Mouse (Mus musculus) limb, embryonic 12.5 days (tissue): ENCODE data around the gene Ica1. TPM values are rescaled to one million over a fixed set of nuclear protein-coding genes. Genes with fewer than 3 reads are reported as not detected.

Source experiments
- ATAC-seq: fragments of 200-750 bp; cut with Nextera tagmentation; 2 replicates; pipeline ENCODE4 v1.8.0; 2017; ENCODE audit warnings: low read depth, moderate TSS enrichment; ENCODE audit not compliant: insufficient number of reproducible peaks, insufficient read depth, low FRiP score, low TSS enrichment
- H3K27ac ChIP-seq: fragments of 300-500 bp; sonication (generic); 2 replicates; pipeline ENCODE4 v1.5.1; 2016; ENCODE audit warnings: mild to moderate bottlenecking, moderate library complexity
- H3K27me3 ChIP-seq: fragments of 300-500 bp; sonication (generic); 2 replicates; pipeline ENCODE4 v1.6.1; 2016; ENCODE audit warnings: mild to moderate bottlenecking, moderate library complexity
- H3K36me3 ChIP-seq: fragments of 300-500 bp; sonication (generic); 2 replicates; pipeline ENCODE4 v1.6.1; 2016; ENCODE audit warnings: mild to moderate bottlenecking, moderate library complexity
- H3K4me1 ChIP-seq: fragments of 300-500 bp; sonication (generic); replicated peaks from 2 replicates; pipeline ENCODE4 v1.6.1; 2016
- H3K4me2 ChIP-seq: fragments of 300-500 bp; sonication (generic); 2 replicates; pipeline ENCODE4 v1.6.1; 2016; ENCODE audit warnings: mild to moderate bottlenecking, moderate library complexity
- H3K4me3 ChIP-seq: fragments of 300-500 bp; sonication (generic); replicated peaks from 2 replicates; pipeline ENCODE4 v1.5.1; 2016; ENCODE audit warnings: mild to moderate bottlenecking
- H3K9ac ChIP-seq: fragments of 300-500 bp; sonication (generic); replicated peaks from 2 replicates; pipeline ENCODE4 v1.6.1; 2016; ENCODE audit warnings: mild to moderate bottlenecking, moderate library complexity
- H3K9me3 ChIP-seq: fragments of 300-500 bp; sonication (generic); 2 replicates; pipeline ENCODE4 v1.6.1; 2016; ENCODE audit warnings: mild to moderate bottlenecking, moderate library complexity
- WGBS: fragments of 180-500 bp; shearing (Covaris S2); methylation state at CpG from one replicate; pipeline ENCODE4 v1.1.7; 2016; 5-methylcytosine and 5-hydroxymethylcytosine counted together
- polyA plus RNA-seq: library from polyadenylated mRNA; unstranded; fragments of >200 nt; fragmentation: Nextera tagmentation; extraction: Ambion mirVana; gene quantifications from 2 replicates; pipeline ENCODE4 v1.2.1, GENCODE M21; 2016

Ica1 gene
- polyA plus RNA-seq, 1 experiment from 2014 or later = 18.8 TPM

GRCm38 (mm10) chr6:8639526-8639925 lies 138.8 kb downstream of the Ica1 start:
- Histone ChIP-seq H3K4me3 (no peak overlapping the region), H3K9me3 (no peaks in the 10 kb centered on the region), H3K4me1 (peaks cover 10% of the 10 kb centered on the region), H3K9ac (no peak overlapping the region), H3K27ac (no peak overlapping the region), H3K4me2 (no peak overlapping the region), H3K36me3 (no peaks in the 10 kb centered on the region), H3K27me3 (no peaks in the 10 kb centered on the region)
- no peak for ATAC-seq
- 81% methylated on average over 2 of the region's 2 CpGs for WGBS

- 86% methylated on average over 4 of the region's 4 CpGs for WGBS
- ATAC-seq = no peak
- Histone ChIP-seq H3K4me2 (no peak overlapping the region), H3K27me3 (no peaks in the 10 kb centered on the region), H3K4me1 (peaks cover 14% of the 10 kb centered on the region), H3K36me3 (no peaks in the 10 kb centered on the region), H3K4me3 (no peak overlapping the region), H3K9me3 (no peaks in the 10 kb centered on the region), H3K9ac (no peak overlapping the region), H3K27ac (no peak overlapping the region)
Measured at GRCm38 (mm10) chr6:8638899-8639298, 139.4 kb downstream of the Ica1 start.

GRCm38 (mm10) chr6:8638122-8638521 lies 140.2 kb downstream of the Ica1 start:
- H3K4me2 ChIP-seq = no peak overlapping the region
- no peaks in the 10 kb centered on the region for H3K27me3 ChIP-seq
- no peaks in the 10 kb centered on the region for H3K9me3 ChIP-seq
- no peaks in the 10 kb centered on the region for H3K36me3 ChIP-seq
- H3K27ac ChIP-seq = no peak overlapping the region
- WGBS = 93% methylated on average over 4 of the region's 4 CpGs
- peaks cover 14% of the 10 kb centered on the region for H3K4me1 ChIP-seq
- no peak overlapping the region for H3K9ac ChIP-seq
- no peak for ATAC-seq
- H3K4me3 ChIP-seq = no peak overlapping the region

- ATAC-seq = no peak
- peaks cover 7% of the 10 kb centered on the region; the same call in 1 of the 2 replicates for H3K4me1 ChIP-seq
- 94% methylated on average over 4 of the region's 4 CpGs for WGBS
Measured at GRCm38 (mm10) chr6:8632701-8633100, 145.6 kb downstream of the Ica1 start.

GRCm38 (mm10) chr6:8631986-8632632 lies 146.2 kb downstream of the Ica1 start:
- peaks cover 7% of the 10 kb centered on the region; the same call in 1 of the 2 replicates for H3K4me1 ChIP-seq
- H3K27ac ChIP-seq = no peak overlapping the region
- no peak for ATAC-seq
- no peaks in the 10 kb centered on the region for H3K9me3 ChIP-seq
- H3K4me3 ChIP-seq = no peak overlapping the region
- no peaks in the 10 kb centered on the region for H3K36me3 ChIP-seq
- WGBS = 41% methylated on average over 5 of the region's 5 CpGs
- no peak overlapping the region for H3K4me2 ChIP-seq
- H3K9ac ChIP-seq = no peak overlapping the region
- H3K27me3 ChIP-seq = no peaks in the 10 kb centered on the region

More at GRCm38 (mm10) chr6:8632701-8633100, 145.6 kb downstream of the Ica1 start:
- no peak overlapping the region for H3K4me3 ChIP-seq
- H3K36me3 ChIP-seq = no peaks in the 10 kb centered on the region
- no peak overlapping the region for H3K9ac ChIP-seq
- H3K4me2 ChIP-seq = no peak overlapping the region
- H3K27ac ChIP-seq = no peak overlapping the region
- H3K27me3 ChIP-seq = no peaks in the 10 kb centered on the region
- H3K9me3 ChIP-seq = no peaks in the 10 kb centered on the region

- no peaks in the 10 kb centered on the region for H3K36me3 ChIP-seq
- no peaks in the 10 kb centered on the region for H3K9me3 ChIP-seq
- H3K27me3 ChIP-seq = no peaks in the 10 kb centered on the region
- H3K4me3 ChIP-seq = no peak overlapping the region
- H3K9ac ChIP-seq = no peak overlapping the region
- peaks cover 7% of the 10 kb centered on the region; the same call in 1 of the 2 replicates for H3K4me1 ChIP-seq
- H3K27ac ChIP-seq = no peak overlapping the region
- no peak overlapping the region for H3K4me2 ChIP-seq
- WGBS = 81% methylated on average over 8 of the region's 8 CpGs
- no peak for ATAC-seq
Measured at GRCm38 (mm10) chr6:8631362-8631761, 146.9 kb downstream of the Ica1 start.

GRCm38 (mm10) chr6:8630531-8630930 lies 147.8 kb downstream of the Ica1 start:
- no peak overlapping the region for H3K4me2 ChIP-seq
- ATAC-seq = no peak
- H3K9me3 ChIP-seq = no peaks in the 10 kb centered on the region
- H3K27me3 ChIP-seq = no peaks in the 10 kb centered on the region
- H3K27ac ChIP-seq = no peak overlapping the region
- 87% methylated on average over 7 of the region's 7 CpGs for WGBS
- no peaks in the 10 kb centered on the region for H3K36me3 ChIP-seq
- no peak overlapping the region for H3K9ac ChIP-seq
- H3K4me3 ChIP-seq = no peak overlapping the region
- H3K4me1 ChIP-seq = peaks cover 7% of the 10 kb centered on the region; the same call in 1 of the 2 replicates

- H3K4me1 ChIP-seq = peaks cover 3% of the 10 kb centered on the region; the same call in 1 of the 2 replicates
- H3K9ac ChIP-seq = no peak overlapping the region
- no peaks in the 10 kb centered on the region for H3K36me3 ChIP-seq
- H3K27ac ChIP-seq = no peak overlapping the region
- H3K4me2 ChIP-seq = no peak overlapping the region
- no peaks in the 10 kb centered on the region for H3K27me3 ChIP-seq
- WGBS = 80% methylated on average over 7 of the region's 7 CpGs
- no peak for ATAC-seq
- no peak overlapping the region for H3K4me3 ChIP-seq
- no peaks in the 10 kb centered on the region for H3K9me3 ChIP-seq
Measured at GRCm38 (mm10) chr6:8628715-8629267, 149.5 kb downstream of the Ica1 start.

- Histone ChIP-seq H3K9ac (no peak overlapping the region), H3K4me1 (0 out of 2 replicates have a peak, but pooled peaks cover 3% of the 10 kb centered on the region), H3K27ac (no peak overlapping the region), H3K36me3 (no peaks in the 10 kb centered on the region), H3K9me3 (no peaks in the 10 kb centered on the region), H3K27me3 (no peaks in the 10 kb centered on the region), H3K4me2 (no peak overlapping the region), H3K4me3 (no peak overlapping the region)
- 91% methylated on average over 8 of the region's 8 CpGs for WGBS
- ATAC-seq = no peak
Measured at GRCm38 (mm10) chr6:8628226-8628625, 150.1 kb downstream of the Ica1 start.

GRCm38 (mm10) chr6:8623045-8623444 lies 155.2 kb downstream of the Ica1 start:
- ATAC-seq = no peak
- H3K27me3 ChIP-seq = no peaks in the 10 kb centered on the region

GRCm38 (mm10) chr6:8619582-8620350 lies 158.5 kb downstream of the Ica1 start:
- 81% methylated on average over 4 of the region's 4 CpGs for WGBS

More at GRCm38 (mm10) chr6:8623045-8623444, 155.2 kb downstream of the Ica1 start:
- no peaks in the 10 kb centered on the region for H3K36me3 ChIP-seq
- H3K9ac ChIP-seq = no peak overlapping the region
- H3K4me1 ChIP-seq = no peaks in the 10 kb centered on the region
- no peak overlapping the region for H3K4me3 ChIP-seq
- H3K9me3 ChIP-seq = no peaks in the 10 kb centered on the region
- no peak overlapping the region for H3K27ac ChIP-seq
- WGBS = 69% methylated on average over 3 of the region's 3 CpGs
- no peak overlapping the region for H3K4me2 ChIP-seq

More at GRCm38 (mm10) chr6:8619582-8620350, 158.5 kb downstream of the Ica1 start:
- no peak for ATAC-seq
- Histone ChIP-seq H3K9me3 (no peaks in the 10 kb centered on the region), H3K4me1 (no peaks in the 10 kb centered on the region), H3K9ac (no peak overlapping the region), H3K36me3 (no peaks in the 10 kb centered on the region), H3K27me3 (no peaks in the 10 kb centered on the region), H3K4me2 (no peak overlapping the region), H3K4me3 (no peak overlapping the region), H3K27ac (no peak overlapping the region)
